Mouse (Mus musculus) spleen, adult 2 months (tissue): ENCODE data around the gene Brca1.

Source experiments
- CTCF ChIP-seq: fragments of 200-500 bp; IDR thresholded peaks from 2 replicates; pipeline ENCODE4 v1.5.1; 2011; ENCODE audit warnings: mild to moderate bottlenecking, inconsistent platforms; ENCODE audit not compliant: insufficient read depth, insufficient read length, insufficient replicate concordance; ENCODE audit errors: extremely low read depth
- POLR2A ChIP-seq: fragments of 200-500 bp; IDR thresholded peaks from 2 replicates; pipeline ENCODE4 v1.6.1; 2011; ENCODE audit warnings: low read depth, low read length, inconsistent platforms

DNA sequence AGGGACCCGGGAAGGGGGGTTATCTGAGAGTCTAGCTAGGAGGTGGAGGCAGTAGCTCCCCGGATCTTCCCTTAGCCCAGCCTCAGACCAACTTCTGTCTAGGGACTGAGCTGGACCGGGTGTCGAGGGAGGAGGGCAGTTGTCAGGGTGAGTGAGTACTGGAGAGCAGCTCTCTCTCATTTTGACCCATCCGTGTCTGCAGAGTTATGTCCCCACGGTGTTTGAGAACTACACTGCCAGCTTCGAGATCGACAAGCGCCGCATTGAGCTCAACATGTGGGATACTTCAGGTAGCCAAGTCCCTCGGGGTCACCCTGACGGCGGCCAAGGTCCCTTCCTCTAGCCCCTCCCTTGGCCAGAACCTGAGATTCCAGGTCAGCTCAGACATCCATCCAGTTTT is 83.0 kb downstream of the Brca1 start:
- TF ChIP-seq CTCF (no peak), POLR2A (no peak)
